Mouse (Mus musculus): Measurements from ENCODE around the gene Camsap3. TPM values are rescaled to one million over a fixed set of nuclear protein-coding genes. Genes with fewer than 3 reads are reported as not detected.

The Camsap3 gene
- polyA plus RNA-seq, 1 experiment = 69.1 TPM

DNA sequence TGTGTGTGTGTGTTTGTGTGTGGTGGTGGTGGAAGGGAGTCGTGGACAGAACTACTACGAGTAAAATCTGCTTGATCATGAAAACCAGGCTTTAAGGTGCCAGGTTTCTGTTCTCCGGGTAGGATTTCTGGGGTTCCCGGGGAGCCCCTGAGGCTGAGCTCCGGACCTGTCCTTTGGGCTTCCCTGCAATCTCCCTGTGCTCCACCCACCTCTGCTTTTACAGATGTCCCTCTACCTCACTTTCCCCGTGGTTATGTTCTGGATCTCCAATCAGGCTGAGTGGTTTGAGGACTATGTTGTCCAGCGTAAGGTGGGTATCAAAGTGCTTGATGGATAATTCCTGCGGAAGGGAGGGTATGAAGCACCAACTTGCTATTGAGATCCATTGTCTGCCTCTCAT is 35.0 kb downstream of the Camsap3 start:
- Histone ChIP-seq H3K9me3 (replicated peaks; ENCODE audit: control insufficient read depth, insufficient read depth, low read length, poor library complexity, severe bottlenecking) (no peaks in the 10 kb centered on the region), H3K4me3 (ENCODE audit: low read depth, low read length) (peak overlapping the region; percentile 64), H3K36me3 (ENCODE audit: control insufficient read depth, insufficient read depth, low read length, poor library complexity, severe bottlenecking) (peaks cover 13% of the 10 kb centered on the region), H3K27ac (ENCODE audit: insufficient read depth, low read length) (no peak overlapping the region), H3K9ac (ENCODE audit: low read depth, poor library complexity, severe bottlenecking) (peak overlapping the region; percentile 57), H3K4me1 (ENCODE audit: control insufficient read depth, insufficient read depth, low read length) (no peaks in the 10 kb centered on the region), H3K27me3 (ENCODE audit: control insufficient read depth, insufficient read depth, low read length, poor library complexity, severe bottlenecking) (no peaks in the 10 kb centered on the region)
- TF ChIP-seq EP300 (IDR thresholded peaks at IDR 0.05; ENCODE audit: insufficient read depth, low read depth, low read length) (no peak), CTCF (IDR thresholded peaks at IDR 0.05; ENCODE audit: low read depth, low read length) (no peak), POLR2A (IDR thresholded peaks at IDR 0.05; ENCODE audit: insufficient read depth, low read length) (no peak)

DNA sequence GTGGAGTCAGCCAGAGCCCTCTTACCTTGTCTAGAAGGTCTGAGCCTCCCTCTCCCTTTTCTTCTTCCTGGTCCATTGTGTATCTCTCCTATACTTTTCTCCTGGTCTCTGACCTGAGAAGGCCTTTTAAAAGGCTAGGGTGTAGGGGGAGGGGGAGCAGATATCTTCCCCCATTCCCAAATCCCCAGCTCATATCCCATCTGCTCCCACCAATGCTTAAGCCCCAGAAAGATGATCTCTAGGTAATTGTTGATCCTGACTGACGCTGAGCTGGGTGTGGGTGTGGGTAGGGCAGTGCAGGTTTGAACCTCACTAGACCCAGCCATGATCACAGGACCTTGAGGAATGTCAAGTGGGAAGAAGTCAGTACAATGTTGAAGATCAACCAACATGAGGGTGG is 38.4 kb downstream of the Camsap3 start, which contains the start of gene Pcp2:
Pcp2 (minus strand) TSS at position 101 of the 400 bp plus-strand sequence.
- Histone ChIP-seq H3K27me3 (ENCODE audit: control insufficient read depth, insufficient read depth, low read length, poor library complexity, severe bottlenecking) (no peaks in the 10 kb centered on the region), H3K9ac (ENCODE audit: low read depth, poor library complexity, severe bottlenecking) (no peak within 1 kb of the TSS), H3K9me3 (replicated peaks; ENCODE audit: control insufficient read depth, insufficient read depth, low read length, poor library complexity, severe bottlenecking) (no peaks in the 10 kb centered on the region), H3K27ac (ENCODE audit: insufficient read depth, low read length) (no peak within 1 kb of the TSS), H3K4me1 (ENCODE audit: control insufficient read depth, insufficient read depth, low read length) (no peaks in the 10 kb centered on the region), H3K4me3 (ENCODE audit: low read depth, low read length) (no peak within 1 kb of the TSS), H3K36me3 (ENCODE audit: control insufficient read depth, insufficient read depth, low read length, poor library complexity, severe bottlenecking) (no peaks in the 10 kb centered on the region; the same call in 1 of the 2 replicates)
- TF ChIP-seq EP300 (IDR thresholded peaks at IDR 0.05; ENCODE audit: insufficient read depth, low read depth, low read length) = no peak
- no peak for TF ChIP-seq POLR2A (IDR thresholded peaks at IDR 0.05; ENCODE audit: insufficient read depth, low read length)
- TF ChIP-seq CTCF (IDR thresholded peaks at IDR 0.05; ENCODE audit: low read depth, low read length) = no peak

DNA sequence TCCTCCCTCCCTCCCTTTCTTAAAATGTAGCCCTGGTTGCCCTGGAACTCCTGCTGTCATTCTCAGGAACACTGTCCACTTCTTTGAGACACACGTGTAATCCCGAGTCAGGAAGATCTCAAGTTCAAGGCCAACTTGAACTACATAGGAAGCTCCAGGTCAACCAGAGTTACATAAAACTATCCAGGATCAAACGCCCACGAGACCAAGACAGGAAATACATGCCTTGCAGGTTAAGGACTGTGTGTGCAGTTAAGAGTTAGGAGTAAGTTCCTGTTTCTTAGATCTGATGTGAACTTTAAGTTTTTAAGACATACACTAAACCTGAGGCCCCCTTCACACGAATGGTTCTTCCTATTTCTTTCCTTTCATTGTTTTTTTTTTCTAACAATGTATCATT is 39.9 kb downstream of the Camsap3 start:
- TF ChIP-seq POLR2A (IDR thresholded peaks at IDR 0.05; ENCODE audit: insufficient read depth, low read length) (no peak), EP300 (IDR thresholded peaks at IDR 0.05; ENCODE audit: insufficient read depth, low read depth, low read length) (no peak), CTCF (IDR thresholded peaks at IDR 0.05; ENCODE audit: low read depth, low read length) (no peak)
- H3K36me3 ChIP-seq (ENCODE audit: control insufficient read depth, insufficient read depth, low read length, poor library complexity, severe bottlenecking) = no peaks in the 10 kb centered on the region; the same call in 1 of the 2 replicates
- no peaks in the 10 kb centered on the region for H3K4me1 ChIP-seq (ENCODE audit: control insufficient read depth, insufficient read depth, low read length)
- no peak overlapping the region for H3K27ac ChIP-seq (ENCODE audit: insufficient read depth, low read length)
- no peaks in the 10 kb centered on the region for H3K27me3 ChIP-seq (ENCODE audit: control insufficient read depth, insufficient read depth, low read length, poor library complexity, severe bottlenecking)
- H3K9me3 ChIP-seq (replicated peaks; ENCODE audit: control insufficient read depth, insufficient read depth, low read length, poor library complexity, severe bottlenecking) = no peaks in the 10 kb centered on the region
- no peak overlapping the region for H3K9ac ChIP-seq (ENCODE audit: low read depth, poor library complexity, severe bottlenecking)
- H3K4me3 ChIP-seq (ENCODE audit: low read depth, low read length) = no peak overlapping the region

DNA sequence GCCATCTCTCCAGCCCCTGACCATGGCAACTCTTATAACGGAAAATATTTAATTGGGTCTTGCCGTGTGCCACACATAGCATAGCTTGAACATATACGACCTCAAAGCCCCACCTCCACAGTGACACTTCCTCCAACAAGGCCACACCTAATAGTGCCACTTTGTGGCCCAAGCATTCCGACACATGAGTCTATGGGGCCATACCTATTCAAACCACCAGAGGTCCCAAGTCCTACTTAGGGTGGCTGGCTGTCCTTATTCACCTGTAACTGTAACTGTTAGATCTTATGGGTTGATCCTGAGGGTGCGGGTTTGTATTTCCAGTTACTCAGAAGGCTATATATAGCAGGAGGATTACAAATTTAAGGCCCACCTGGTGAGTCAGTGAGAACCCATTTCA is 40.9 kb downstream of the Camsap3 start:
- no peaks in the 10 kb centered on the region for H3K4me1 ChIP-seq (ENCODE audit: control insufficient read depth, insufficient read depth, low read length)
- no peaks in the 10 kb centered on the region; the same call in 1 of the 2 replicates for H3K36me3 ChIP-seq (ENCODE audit: control insufficient read depth, insufficient read depth, low read length, poor library complexity, severe bottlenecking)
- no peak overlapping the region for H3K9ac ChIP-seq (ENCODE audit: low read depth, poor library complexity, severe bottlenecking)
- no peak overlapping the region for H3K27ac ChIP-seq (ENCODE audit: insufficient read depth, low read length)
- H3K9me3 ChIP-seq (replicated peaks; ENCODE audit: control insufficient read depth, insufficient read depth, low read length, poor library complexity, severe bottlenecking) = no peaks in the 10 kb centered on the region
- H3K27me3 ChIP-seq (ENCODE audit: control insufficient read depth, insufficient read depth, low read length, poor library complexity, severe bottlenecking) = no peaks in the 10 kb centered on the region
- TF ChIP-seq CTCF (IDR thresholded peaks at IDR 0.05; ENCODE audit: low read depth, low read length) (peak; percentile 35), POLR2A (IDR thresholded peaks at IDR 0.05; ENCODE audit: insufficient read depth, low read length) (no peak), EP300 (IDR thresholded peaks at IDR 0.05; ENCODE audit: insufficient read depth, low read depth, low read length) (no peak)
- no peak overlapping the region for H3K4me3 ChIP-seq (ENCODE audit: low read depth, low read length)

DNA sequence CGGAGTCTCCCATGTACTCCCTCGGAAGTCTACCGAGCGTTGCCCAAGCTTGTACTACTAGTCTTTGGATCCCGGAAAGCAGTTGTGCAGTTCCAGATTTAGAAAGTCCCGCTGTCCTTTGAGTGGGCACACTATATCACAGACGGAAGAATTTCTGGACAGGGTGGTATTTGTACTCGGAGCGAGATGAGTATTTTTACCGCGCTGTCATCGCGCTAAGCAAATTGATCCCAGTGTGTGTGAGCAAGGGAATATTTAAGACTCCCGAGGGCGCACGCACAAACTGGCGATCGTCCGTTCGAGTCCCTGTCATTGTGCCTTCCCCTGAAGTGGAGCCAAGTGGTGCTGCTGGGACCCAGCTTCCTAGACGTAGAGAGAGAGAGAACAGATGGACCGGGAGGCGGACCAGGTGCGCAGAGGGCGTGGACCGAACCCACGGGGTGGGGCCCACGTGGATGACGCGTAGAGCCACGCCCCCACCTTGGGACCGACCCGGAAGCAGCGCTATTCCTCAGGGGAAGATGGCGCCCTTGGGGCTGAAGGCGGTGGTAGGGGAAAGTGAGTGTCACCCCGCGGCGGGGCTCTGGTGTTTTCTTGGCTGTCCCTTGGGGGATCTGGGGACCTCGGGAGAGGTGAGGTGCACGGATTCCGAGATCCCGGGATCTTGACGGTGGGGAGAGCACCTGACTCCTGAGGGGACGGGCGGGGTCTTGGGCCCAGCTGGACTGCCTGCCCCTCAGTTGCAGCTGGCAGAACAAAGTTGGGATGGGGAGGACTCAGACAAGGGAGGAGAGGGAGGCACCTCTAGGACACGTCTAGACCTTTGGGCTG is 43.8 kb downstream of the Camsap3 start, which contains the start of gene Stxbp2:
Stxbp2 (plus strand) TSS at position 309 of the 831 bp plus-strand sequence.
- Histone ChIP-seq H3K4me3 (ENCODE audit: low read depth, low read length) (peak within 1 kb of the TSS; percentile 82), H3K9me3 (replicated peaks; ENCODE audit: control insufficient read depth, insufficient read depth, low read length, poor library complexity, severe bottlenecking) (no peaks in the 10 kb centered on the region), H3K9ac (ENCODE audit: low read depth, poor library complexity, severe bottlenecking) (peak within 1 kb of the TSS; percentile 57), H3K27ac (ENCODE audit: insufficient read depth, low read length) (no peak within 1 kb of the TSS), H3K36me3 (ENCODE audit: control insufficient read depth, insufficient read depth, low read length, poor library complexity, severe bottlenecking) (peaks cover 7% of the 10 kb centered on the region), H3K4me1 (ENCODE audit: control insufficient read depth, insufficient read depth, low read length) (no peaks in the 10 kb centered on the region), H3K27me3 (ENCODE audit: control insufficient read depth, insufficient read depth, low read length, poor library complexity, severe bottlenecking) (no peaks in the 10 kb centered on the region)
- peak; percentile 61 for TF ChIP-seq POLR2A (IDR thresholded peaks at IDR 0.05; ENCODE audit: insufficient read depth, low read length)
- TF ChIP-seq EP300 (IDR thresholded peaks at IDR 0.05; ENCODE audit: insufficient read depth, low read depth, low read length) = no peak
- no peak for TF ChIP-seq CTCF (IDR thresholded peaks at IDR 0.05; ENCODE audit: low read depth, low read length)

DNA sequence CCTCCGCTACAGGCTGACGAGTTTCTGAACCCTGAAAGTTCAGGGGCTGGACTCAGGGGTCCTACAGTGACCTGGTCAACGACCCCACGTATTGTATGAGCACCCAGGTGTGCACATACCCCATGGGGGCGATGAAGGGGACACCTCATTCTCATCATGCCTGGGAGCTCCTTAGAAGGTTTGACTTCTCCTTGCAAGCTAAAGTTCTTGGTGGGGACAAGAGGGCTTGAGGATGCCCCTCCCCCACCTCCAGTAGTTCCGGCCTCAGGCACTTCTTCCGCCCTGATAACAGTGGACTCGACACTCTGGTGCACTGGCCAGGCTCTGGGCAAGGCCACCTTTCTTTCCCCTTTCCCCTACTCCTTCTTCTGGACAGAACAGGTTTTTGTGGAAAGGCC is 44.4 kb downstream of the Camsap3 start:
- peak overlapping the region; percentile 82 for H3K4me3 ChIP-seq (ENCODE audit: low read depth, low read length)
- H3K4me1 ChIP-seq (ENCODE audit: control insufficient read depth, insufficient read depth, low read length) = no peaks in the 10 kb centered on the region
- peak overlapping the region; percentile 57 for H3K9ac ChIP-seq (ENCODE audit: low read depth, poor library complexity, severe bottlenecking)
- no peaks in the 10 kb centered on the region for H3K9me3 ChIP-seq (replicated peaks; ENCODE audit: control insufficient read depth, insufficient read depth, low read length, poor library complexity, severe bottlenecking)
- no peak overlapping the region for H3K27ac ChIP-seq (ENCODE audit: insufficient read depth, low read length)
- TF ChIP-seq POLR2A (IDR thresholded peaks at IDR 0.05; ENCODE audit: insufficient read depth, low read length) (no peak), EP300 (IDR thresholded peaks at IDR 0.05; ENCODE audit: insufficient read depth, low read depth, low read length) (no peak), CTCF (IDR thresholded peaks at IDR 0.05; ENCODE audit: low read depth, low read length) (no peak)
- H3K36me3 ChIP-seq (ENCODE audit: control insufficient read depth, insufficient read depth, low read length, poor library complexity, severe bottlenecking) = peaks cover 13% of the 10 kb centered on the region
- no peaks in the 10 kb centered on the region for H3K27me3 ChIP-seq (ENCODE audit: control insufficient read depth, insufficient read depth, low read length, poor library complexity, severe bottlenecking)
